Mouse (Mus musculus): ENCODE data around the gene Lrguk.

Lrguk gene

DNA sequence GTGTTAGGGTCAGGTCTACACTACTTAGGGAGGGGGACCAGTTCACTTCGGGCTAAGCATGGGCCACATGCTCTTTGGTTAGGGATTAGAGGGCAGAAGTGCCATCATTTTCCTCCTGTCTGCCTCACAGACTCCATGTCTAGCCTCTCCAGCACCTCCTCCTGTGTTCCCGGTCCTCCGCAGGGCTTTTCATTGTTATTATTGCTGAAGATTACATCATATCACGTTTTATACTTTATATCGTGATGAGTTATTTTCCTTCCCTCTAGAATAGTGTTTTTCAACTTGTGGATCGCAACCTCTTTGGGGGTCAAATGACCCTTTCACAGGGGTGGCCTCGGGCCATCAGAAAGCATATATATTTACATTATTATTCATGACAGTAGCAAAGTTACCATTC lies 37.5 kb downstream of the Lrguk start:
- DNase-seq (ENCODE audit: low spot score), result no peak

- DNase-seq (ENCODE audit: low spot score), result no peak
Measured at GRCm38 (mm10) chr6:34067271-34067670, 38.0 kb downstream of the Lrguk start.

DNA sequence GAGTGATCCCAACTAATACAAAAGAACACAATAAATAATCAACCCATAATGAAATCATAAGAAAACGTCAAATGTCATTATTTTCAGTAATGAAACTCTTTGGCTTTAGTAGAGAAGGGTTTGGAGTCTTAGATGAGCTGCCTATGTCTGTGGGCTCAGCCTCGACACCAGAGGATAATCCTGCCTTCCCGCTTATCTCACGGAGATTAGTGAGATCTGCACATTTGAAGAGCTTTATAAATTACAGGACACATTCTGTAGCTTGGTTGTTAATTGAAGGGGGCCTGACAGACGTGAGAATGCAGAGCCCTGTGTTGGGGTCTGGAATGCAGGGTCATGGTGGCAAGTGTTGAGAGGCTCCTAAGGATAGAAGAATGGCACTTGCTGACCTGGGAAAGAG lies 42.7 kb downstream of the Lrguk start:
- no peak for DNase-seq (ENCODE audit: low spot score)

GRCm38 (mm10) chr6:34073931-34074442 lies 44.7 kb downstream of the Lrguk start:
- peak; percentile 15 for DNase-seq (ENCODE audit: low spot score)

DNA sequence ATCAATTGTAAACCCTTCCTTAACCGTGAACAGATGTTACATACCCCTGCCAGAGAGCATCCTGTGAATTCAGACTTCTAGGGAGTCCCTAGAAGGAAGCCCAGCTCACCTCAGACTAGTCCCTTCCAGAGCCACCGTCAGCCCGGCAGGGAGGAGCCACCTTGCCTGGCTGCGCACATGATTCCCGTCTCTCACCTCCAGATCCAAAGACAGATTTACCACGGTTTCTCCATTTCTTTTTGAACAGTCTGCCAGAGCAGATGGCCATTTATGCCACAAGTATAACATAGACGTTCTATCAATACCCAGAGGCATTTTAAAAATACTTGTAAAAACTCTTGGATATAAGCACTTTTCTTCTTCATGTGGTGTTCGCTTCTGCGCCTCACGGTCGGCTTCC lies 46.3 kb downstream of the Lrguk start:
- peak; percentile 17 for DNase-seq (ENCODE audit: low spot score)

DNA sequence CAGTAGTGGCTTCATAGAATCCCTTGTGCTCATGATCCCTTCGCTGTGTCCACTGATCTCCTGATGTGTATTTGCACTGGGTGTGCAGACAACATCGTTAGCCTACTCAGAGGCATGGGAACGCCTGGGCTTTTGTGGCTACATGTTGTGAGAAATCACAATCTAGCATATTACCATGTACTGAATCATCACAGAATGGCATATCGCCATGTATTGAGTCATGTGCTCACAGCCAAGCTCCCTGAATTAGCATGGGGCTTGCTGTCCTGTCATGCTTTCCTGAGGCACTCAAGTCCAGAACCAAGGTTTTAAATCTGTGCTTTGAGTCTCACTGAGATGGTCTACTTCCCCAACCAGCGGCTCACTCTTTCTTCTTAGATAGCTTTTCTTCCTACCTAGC lies 54.2 kb downstream of the Lrguk start:
- no peak for DNase-seq (ENCODE audit: low spot score)

GRCm38 (mm10) chr6:34087701-34088100 lies 58.5 kb downstream of the Lrguk start:
- no peak for DNase-seq (ENCODE audit: low spot score)

DNA sequence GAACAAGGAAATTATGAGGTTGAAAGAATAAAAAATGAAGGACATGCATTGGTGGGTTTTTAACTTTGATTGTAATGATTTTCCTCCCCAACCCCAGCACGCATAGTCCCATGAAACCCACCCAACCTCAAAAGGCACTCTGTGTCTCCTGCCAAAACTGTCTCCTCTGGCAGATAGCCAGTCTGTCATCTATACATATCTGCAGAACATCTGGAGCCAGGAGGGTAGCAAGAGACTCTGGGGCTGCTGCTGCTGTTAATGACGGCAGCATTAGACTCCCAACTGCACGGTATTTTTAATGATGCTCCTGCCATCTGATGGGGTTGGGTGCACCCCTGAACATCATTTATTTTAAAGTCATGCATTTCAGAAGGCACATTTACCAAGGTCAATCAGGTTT lies 59.7 kb downstream of the Lrguk start:
- no peak for DNase-seq (ENCODE audit: low spot score)

- no peak for DNase-seq (ENCODE audit: low spot score)
Measured at GRCm38 (mm10) chr6:34091537-34091936, 62.3 kb downstream of the Lrguk start.

DNA sequence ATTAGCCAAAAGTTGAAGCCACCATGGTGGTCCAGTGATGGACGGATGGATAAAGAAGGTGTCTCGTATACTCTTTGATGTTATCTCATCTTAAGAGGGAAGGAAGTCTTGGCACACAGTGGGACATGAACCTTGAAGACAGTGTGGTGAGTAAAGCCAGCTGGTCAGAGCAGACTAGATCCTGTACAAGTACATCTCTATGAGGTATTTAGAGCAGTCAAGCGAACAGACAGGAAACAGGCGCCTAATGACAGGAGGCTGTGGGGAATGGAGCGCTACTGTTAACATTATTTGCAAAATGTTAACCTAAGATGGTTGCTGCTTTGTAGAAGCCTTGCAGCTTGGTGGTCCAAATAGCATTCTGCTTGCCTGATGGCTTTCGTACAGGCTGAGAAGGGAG lies 67.0 kb downstream of the Lrguk start:
- no peak for DNase-seq (ENCODE audit: low spot score)

GRCm38 (mm10) chr6:34096905-34097304 lies 67.7 kb downstream of the Lrguk start:
- DNase-seq (ENCODE audit: low spot score), result no peak

GRCm38 (mm10) chr6:34099725-34100124 lies 70.5 kb downstream of the Lrguk start:
- no peak for DNase-seq (ENCODE audit: low spot score)

GRCm38 (mm10) chr6:34101531-34102396 lies 72.5 kb downstream of the Lrguk start:
- DNase-seq (ENCODE audit: low spot score), result no peak

DNA sequence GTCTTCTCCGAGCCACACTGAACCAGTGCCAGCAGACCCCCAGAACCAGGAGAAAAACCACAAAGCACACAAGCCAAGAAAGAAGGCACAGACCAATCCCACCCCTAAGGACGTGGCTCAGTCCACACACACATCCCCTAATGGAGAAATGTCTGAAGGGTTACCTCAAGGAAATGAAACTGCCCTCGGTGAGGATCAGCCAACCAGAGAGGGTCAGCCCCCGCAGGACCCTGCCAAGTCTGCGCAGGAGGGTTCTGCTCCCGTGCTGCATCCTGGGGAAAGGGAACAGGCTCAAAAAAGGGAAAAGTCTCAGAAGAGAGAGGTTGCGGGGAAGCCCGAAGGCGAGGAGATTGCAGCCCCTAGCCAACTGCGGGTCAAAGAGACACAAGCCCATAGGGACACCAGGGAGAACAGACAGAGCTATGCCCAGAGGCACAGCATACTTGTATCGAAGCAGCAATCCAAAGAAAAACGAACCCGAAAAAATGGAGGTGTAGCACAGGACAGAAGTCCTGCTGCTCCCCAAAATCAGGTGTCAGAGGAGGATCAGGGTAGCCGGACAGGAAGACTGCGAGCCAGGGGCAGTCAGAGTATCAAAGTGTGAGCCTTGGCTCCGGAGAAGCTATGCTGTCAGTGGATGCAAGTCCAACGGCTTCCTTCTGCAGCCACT lies 74.1 kb downstream of the Lrguk start:
- DNase-seq (ENCODE audit: low spot score), result no peak

GRCm38 (mm10) chr6:34110571-34110970 lies 81.3 kb downstream of the Lrguk start:
- no peak for DNase-seq (ENCODE audit: low spot score)

- no peak for DNase-seq (ENCODE audit: low spot score)
Measured at GRCm38 (mm10) chr6:34111406-34111805, 82.2 kb downstream of the Lrguk start.

DNA sequence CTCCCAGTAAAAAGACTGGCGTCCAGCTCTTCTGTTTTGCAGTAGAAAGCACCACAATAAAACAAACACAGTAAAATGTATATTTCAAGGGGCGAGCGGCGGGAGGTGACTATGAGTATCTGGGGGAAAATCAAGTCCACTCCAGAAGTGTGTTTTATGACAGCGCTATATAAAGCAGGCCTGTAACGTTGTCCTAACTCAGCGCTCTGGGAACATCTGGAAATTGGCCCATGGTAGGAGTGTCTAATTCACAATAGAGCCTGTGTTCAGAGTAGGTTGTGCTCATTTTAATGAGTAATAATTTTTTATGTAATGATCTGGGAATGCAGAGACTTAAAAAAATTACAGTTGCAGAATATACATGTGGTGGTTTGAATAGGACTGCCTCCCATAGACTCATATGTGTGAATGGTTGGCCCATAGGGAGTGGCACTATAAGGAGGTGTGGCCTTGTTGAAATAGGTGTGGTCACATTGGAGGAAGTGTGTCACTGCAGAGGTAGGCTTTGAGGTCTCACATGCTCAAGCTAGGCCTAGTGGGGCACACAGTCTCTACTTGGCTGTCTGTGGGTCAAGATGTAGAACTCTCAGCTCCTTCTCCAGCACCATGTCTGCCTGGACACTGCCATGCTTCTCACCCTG lies 87.7 kb downstream of the Lrguk start:
- DNase-seq (ENCODE audit: low spot score), result no peak

DNA sequence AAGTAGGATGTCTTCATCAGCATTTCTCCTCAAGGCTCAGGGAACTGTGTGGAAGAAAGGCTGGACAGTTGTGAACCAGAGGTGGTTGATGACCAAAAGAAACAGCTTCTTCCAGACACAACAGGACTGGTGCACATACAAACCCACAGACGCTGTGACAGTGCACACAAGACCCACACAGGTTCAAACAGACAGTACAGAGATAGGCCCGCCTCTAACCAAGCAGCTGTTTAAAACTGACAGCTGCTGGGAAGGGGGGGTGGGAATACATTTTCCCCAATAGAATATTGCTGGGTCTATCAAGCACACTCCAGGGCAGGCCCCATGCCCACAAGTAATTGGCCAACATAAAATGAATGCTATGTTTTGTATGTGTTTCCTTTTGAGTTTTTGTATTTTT lies 95.2 kb downstream of the Lrguk start:
- DNase-seq (ENCODE audit: low spot score), result no peak

GRCm38 (mm10) chr6:34129261-34129660 lies 100.0 kb downstream of the Lrguk start:
- no peak for DNase-seq (ENCODE audit: low spot score)

GRCm38 (mm10) chr6:34132391-34132790 lies 103.1 kb downstream of the Lrguk start:
- DNase-seq (ENCODE audit: low spot score), result no peak

DNA sequence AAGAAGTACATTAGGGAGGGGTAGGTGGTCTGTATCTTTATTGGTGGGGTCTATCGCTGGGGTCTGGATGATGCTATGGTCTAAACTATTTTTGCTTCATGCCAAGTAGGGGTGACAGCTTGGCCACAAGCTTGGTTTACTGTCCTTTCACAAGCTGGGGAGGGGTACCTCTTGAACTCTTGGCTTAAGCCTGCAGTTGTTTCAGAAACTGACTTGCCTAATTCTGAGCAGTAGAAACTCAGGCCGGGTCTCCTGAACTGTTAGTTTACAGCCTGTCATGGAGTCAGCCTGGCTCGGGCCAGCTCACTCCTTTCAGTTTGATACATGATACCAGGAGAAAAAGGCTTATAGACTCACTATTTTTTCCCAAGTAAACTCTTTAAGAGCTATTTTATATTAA lies 109.1 kb downstream of the Lrguk start:
- no peak for DNase-seq (ENCODE audit: low spot score)

DNA sequence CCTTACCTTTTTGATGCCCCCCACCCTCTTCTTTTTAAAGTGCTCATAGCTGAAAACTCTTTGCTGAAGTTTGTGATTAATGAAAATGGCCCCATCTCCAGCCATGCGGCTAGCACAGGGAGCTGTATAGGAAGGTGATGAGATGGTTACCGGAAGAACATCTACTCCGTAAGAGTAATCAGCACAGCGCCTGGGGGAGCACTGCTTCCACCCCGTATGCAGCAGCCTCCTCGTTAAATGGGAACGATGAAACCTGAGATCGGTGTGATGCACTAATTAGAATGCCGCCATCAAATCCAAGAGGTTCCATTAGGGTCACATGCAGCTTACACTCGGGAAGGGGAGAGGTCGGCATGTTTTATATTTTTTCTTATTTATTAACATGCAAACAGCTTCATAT lies 113.7 kb downstream of the Lrguk start:
- DNase-seq (ENCODE audit: low spot score), result no peak

DNA sequence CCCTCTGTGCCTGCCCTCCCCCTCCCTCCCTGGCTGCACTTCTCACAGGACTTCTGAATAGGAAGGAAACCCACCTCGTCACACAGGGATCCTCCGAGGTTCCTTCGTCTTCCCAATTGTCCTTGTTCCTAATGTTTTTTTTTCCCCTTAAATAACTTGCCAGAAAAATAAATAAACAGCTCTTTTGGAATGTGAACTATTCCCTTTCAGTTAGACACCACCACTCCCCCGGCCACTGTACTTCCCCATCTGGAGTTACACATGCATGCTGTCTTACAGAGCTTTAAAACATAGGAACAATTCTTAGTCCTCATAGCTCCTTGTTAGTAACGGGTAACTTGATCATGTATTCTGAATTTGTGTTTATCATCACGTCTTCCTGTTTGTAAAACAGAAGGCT lies 116.8 kb downstream of the Lrguk start:
- DNase-seq (ENCODE audit: low spot score), result no peak
